ENCODE assay signal across 29 mouse cellular contexts in the genomic region with DNA sequence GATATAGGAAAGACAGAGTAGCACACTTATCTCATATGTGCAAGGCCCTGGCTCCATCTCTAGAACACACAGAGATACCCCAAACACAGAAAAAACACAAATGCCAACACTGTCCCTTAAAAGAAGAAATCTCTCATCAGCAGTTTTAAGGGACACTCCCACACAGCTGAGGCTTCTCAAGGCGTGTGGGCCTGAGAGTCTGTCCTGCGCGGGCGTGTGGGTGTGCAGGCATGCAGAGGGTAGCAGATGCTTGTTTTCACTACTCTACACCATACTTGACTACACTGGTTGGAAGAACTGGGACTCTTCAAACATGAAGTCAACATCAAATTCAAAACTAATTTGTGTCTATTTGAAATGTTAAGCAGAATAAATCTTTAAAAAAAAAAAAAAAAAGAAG. TPM values are rescaled to one million over a fixed set of nuclear protein-coding genes. Genes with fewer than 3 reads are reported as not detected.
DNase-seq lines count a peak whose midpoint lies in the region; ATAC-seq lines count a peak whose summit lies in the region.
"Had no signal": no experiment of that assay in that cellular context is flagged by ENCODE, and none has a peak within 500 bp of the region (broad histone marks: within the 10 kb centered on the region; RNA-seq: fewer than 3 reads in every experiment).

No protein-coding gene starts in this region.

- H3K4me3 ChIP-seq in midbrain, embryonic 11.5 days (ENCODE audit: low read depth, low read length), result no peak overlapping the region
- H3K4me3 ChIP-seq in midbrain, embryonic 10.5 days, result no peak overlapping the region
- H3K4me3 ChIP-seq: embryonic facial prominence, embryonic 12.5 days; heart, embryonic 10.5 days; limb, embryonic 15.5 days; midbrain, embryonic 15.5 days; neural tube, embryonic 12.5 days had no signal

- WGBS in midbrain, embryonic 11.5 days, result 90% methylated on average over 4 of the region's 4 CpGs
- 92% methylated on average over 4 of the region's 4 CpGs for WGBS in midbrain, embryonic 10.5 days

- no peaks in the 10 kb centered on the region for H3K27me3 ChIP-seq in midbrain, embryonic 11.5 days (ENCODE audit: control insufficient read depth, insufficient read depth, low read length)
- H3K27me3 ChIP-seq in midbrain, embryonic 10.5 days (ENCODE audit: low read depth, poor library complexity, severe bottlenecking), result no peaks in the 10 kb centered on the region
- H3K27me3 ChIP-seq: embryonic facial prominence, embryonic 12.5 days; limb, embryonic 15.5 days; midbrain, embryonic 15.5 days; neural tube, embryonic 12.5 days had no signal

- no peaks in the 10 kb centered on the region for H3K9me3 ChIP-seq in midbrain, embryonic 11.5 days (ENCODE audit: control insufficient read depth, low read length)
- no peaks in the 10 kb centered on the region for H3K9me3 ChIP-seq in midbrain, embryonic 10.5 days (replicated peaks)
- H3K9me3 ChIP-seq: embryonic facial prominence, embryonic 12.5 days; heart, embryonic 10.5 days; limb, embryonic 15.5 days; midbrain, embryonic 15.5 days; neural tube, embryonic 12.5 days had no signal

- H3K4me2 ChIP-seq in midbrain, embryonic 11.5 days, result no peak overlapping the region
- H3K4me2 ChIP-seq: embryonic facial prominence, embryonic 12.5 days; hindbrain, embryonic 14.5 days; limb, embryonic 15.5 days; lung, embryonic 14.5 days; midbrain, embryonic 15.5 days; neural tube, embryonic 12.5 days had no signal

- intact Hi-C loops in left cerebral cortex, postnatal 25 days (cut with DNase I), result no loop called here

- DNase-seq in layer of hippocampus, adult 11-12 months (ENCODE audit: low spot score), result peak; percentile 39
- no peak for DNase-seq in layer of hippocampus, postnatal 10 days (ENCODE audit: low spot score in 2 of 2)
- DNase-seq in midbrain, embryonic 11.5 days (ENCODE audit: low spot score, missing footprints), result peak; percentile 41
- DNase-seq in midbrain, embryonic 10.5 days (ENCODE audit: low spot score), result no peak
- DNase-seq in frontal cortex, postnatal 36 days (ENCODE audit: low spot score in 2 of 2), result peak; percentile 45 to 62
- DNase-seq in left cerebral cortex, postnatal 25 days (ENCODE audit: low spot score in 2 of 2), result peak; percentile 44 to 84
- DNase-seq in cerebellum, postnatal 10 days, result no peak
- DNase-seq in urinary bladder, postnatal 25 days (ENCODE audit: low spot score), result no peak
- DNase-seq: adrenal gland, postnatal 25 days; cerebellum, postnatal 14 days; forebrain, postnatal 0 days; gastrocnemius, postnatal 10 days; heart, postnatal 4 days; kidney, adult 9 months; kidney, postnatal 14 days; lung, embryonic 14.5 days; thymus, adult 18-20 months; thymus, postnatal 36 days had no signal

- no peaks in the 10 kb centered on the region for H3K4me1 ChIP-seq in midbrain, embryonic 11.5 days (ENCODE audit: control insufficient read depth, insufficient read depth, low read length)
- H3K4me1 ChIP-seq in midbrain, embryonic 10.5 days, result no peaks in the 10 kb centered on the region
- H3K4me1 ChIP-seq: embryonic facial prominence, embryonic 12.5 days; heart, embryonic 10.5 days; limb, embryonic 15.5 days; midbrain, embryonic 15.5 days; neural tube, embryonic 12.5 days had no signal

- no peak overlapping the region for H3K9ac ChIP-seq in midbrain, embryonic 11.5 days (ENCODE audit: low read length)
- H3K9ac ChIP-seq: embryonic facial prominence, embryonic 12.5 days; forebrain, postnatal 0 days; hindbrain, embryonic 14.5 days; limb, embryonic 15.5 days; liver, embryonic 14.5 days; lung, embryonic 14.5 days; midbrain, embryonic 15.5 days; neural tube, embryonic 12.5 days had no signal

- peaks cover 40% of the 10 kb centered on the region for H3K36me3 ChIP-seq in midbrain, embryonic 11.5 days (ENCODE audit: control insufficient read depth, insufficient read depth, low read length)
- peaks cover 98% of the 10 kb centered on the region for H3K36me3 ChIP-seq in midbrain, embryonic 10.5 days

- H3K27ac ChIP-seq in midbrain, embryonic 11.5 days (ENCODE audit: low read depth, low read length), result no peak overlapping the region
- H3K27ac ChIP-seq in midbrain, embryonic 10.5 days (replicated peaks), result no peak overlapping the region
- H3K27ac ChIP-seq: embryonic facial prominence, embryonic 12.5 days; heart, embryonic 10.5 days; hindbrain, embryonic 14.5 days; limb, embryonic 15.5 days; liver, embryonic 14.5 days; midbrain, embryonic 15.5 days; neural tube, embryonic 12.5 days had no signal

- ATAC-seq in midbrain, embryonic 11.5 days (ENCODE audit: low FRiP score), result no peak
- ATAC-seq: forebrain, postnatal 0 days; inflammation-experienced regulatory T-cells, adult 6 months; midbrain, embryonic 15.5 days had no signal

RNA-seq across cellular contexts. Expression of a gene that starts 16.6 kb away (rescaled TPM):
- total RNA-seq in layer of hippocampus, postnatal 10 days (2021), result 10 to 100 TPM; 55.0 to 57.3 TPM
- 28.1 and 33.9 TPM in 2 replicates for polyA plus RNA-seq in midbrain, embryonic 11.5 days (2014; fragmentation: Nextera tagmentation; extraction: Ambion mirVana)
- polyA plus RNA-seq in midbrain, embryonic 10.5 days (2016; fragmentation: Nextera tagmentation; extraction: Ambion mirVana), result 49.7 and 53.6 TPM in 2 replicates
- 10 to 100 TPM; 60.9 to 62.9 TPM for total RNA-seq in left cerebral cortex, postnatal 25 days (2021)

RNA-seq across cellular contexts. Expression of a gene that starts 19.7 kb away (rescaled TPM):
- not detected for total RNA-seq in layer of hippocampus, postnatal 10 days (2021)
- polyA plus RNA-seq in midbrain, embryonic 11.5 days (2014; fragmentation: Nextera tagmentation; extraction: Ambion mirVana), result 1.4 and 2.0 TPM in 2 replicates
- polyA plus RNA-seq in midbrain, embryonic 10.5 days (2016; fragmentation: Nextera tagmentation; extraction: Ambion mirVana), result 1.8 and 1.9 TPM in 2 replicates
- total RNA-seq in left cerebral cortex, postnatal 25 days (2021), result not detected
- total RNA-seq: adrenal gland, postnatal 25 days; forebrain, postnatal 0 days; gastrocnemius, postnatal 10 days; heart, postnatal 4 days; left cerebral cortex, postnatal 14 days; megakaryocyte, adult 5-6 weeks had no signal
- polyA plus RNA-seq: spleen, adult 2 months had no signal

RNA-seq across cellular contexts. Expression of a gene that starts 44.8 kb away (rescaled TPM):
- total RNA-seq in layer of hippocampus, postnatal 10 days (2021), result 10 to 100 TPM; 13.7 to 14.8 TPM
- polyA plus RNA-seq in midbrain, embryonic 11.5 days (2014; fragmentation: Nextera tagmentation; extraction: Ambion mirVana), result 1.8 and 2.0 TPM in 2 replicates
- polyA plus RNA-seq in midbrain, embryonic 10.5 days (2016; fragmentation: Nextera tagmentation; extraction: Ambion mirVana), result 3.4 and 4.0 TPM in 2 replicates
- 10 to 100 TPM; 14.9 to 16.4 TPM for total RNA-seq in left cerebral cortex, postnatal 25 days (2021)

Comparison
In these comparisons a context has a peak if more than half of its experiments do, and no peak if none do; other contexts are left out.
1. DNase-seq: peak in layer of hippocampus, adult 11-12 months (single experiment), midbrain, embryonic 11.5 days (single experiment), frontal cortex, postnatal 36 days (2 of 2) and left cerebral cortex, postnatal 25 days (2 of 2); none in layer of hippocampus, postnatal 10 days (0 of 2), midbrain, embryonic 10.5 days (single experiment), cerebellum, postnatal 10 days (0 of 2) and urinary bladder, postnatal 25 days (single experiment).